ENCODE assay signal across 8 mouse cellular contexts in genomic region chr9:124118489-124118888, GRCm38 (mm10). TPM values are rescaled to one million over a fixed set of nuclear protein-coding genes. Genes with fewer than 3 reads are reported as not detected.
DNase-seq lines count a peak whose midpoint lies in the region; ATAC-seq and TF ChIP-seq lines count a peak whose summit lies in the region.

No protein-coding gene starts in this region.

- no peak overlapping the region for H3K9ac ChIP-seq in kidney, postnatal 0 days (ENCODE audit: low read depth, low read length)
- no peak overlapping the region for H3K9ac ChIP-seq in kidney, embryonic 15.5 days
- no peak overlapping the region for H3K9ac ChIP-seq in liver, adult 2 months (ENCODE audit: low read depth, low read length)

- no peaks in the 10 kb centered on the region for H3K9me3 ChIP-seq in kidney, postnatal 0 days (replicated peaks; ENCODE audit: low read length)
- H3K9me3 ChIP-seq in kidney, embryonic 15.5 days (replicated peaks) = no peaks in the 10 kb centered on the region
- no peaks in the 10 kb centered on the region for H3K9me3 ChIP-seq in embryonic facial prominence, embryonic 10.5 days

- no peak overlapping the region for H3K4me2 ChIP-seq in kidney, postnatal 0 days (ENCODE audit: low read length)
- H3K4me2 ChIP-seq in kidney, embryonic 15.5 days = no peak overlapping the region

- H3K4me1 ChIP-seq in kidney, postnatal 0 days (replicated peaks; ENCODE audit: insufficient read depth, low read length) = no peaks in the 10 kb centered on the region
- H3K4me1 ChIP-seq in kidney, embryonic 15.5 days = no peaks in the 10 kb centered on the region
- H3K4me1 ChIP-seq in liver, adult 2 months (ENCODE audit: control insufficient read depth, insufficient read depth, low read length) = no peaks in the 10 kb centered on the region
- no peaks in the 10 kb centered on the region for H3K4me1 ChIP-seq in small intestine, adult 2 months (ENCODE audit: control insufficient read depth, insufficient read depth, insufficient read length, low read length)
- no peaks in the 10 kb centered on the region for H3K4me1 ChIP-seq in embryonic facial prominence, embryonic 10.5 days

- WGBS in kidney, postnatal 0 days = 80% methylated on average over 1 of the region's 1 CpGs
- WGBS in kidney, embryonic 15.5 days = 92% methylated on average over 1 of the region's 1 CpGs
- WGBS in liver, adult 2 months = 81% methylated on average over 1 of the region's 1 CpGs
- 90% methylated on average over 1 of the region's 1 CpGs for whole genome bisulfite sequencing in small intestine, adult 2 months
- 96% methylated on average over 1 of the region's 1 CpGs for WGBS in embryonic facial prominence, embryonic 10.5 days

- H3K27ac ChIP-seq in kidney, postnatal 0 days = no peak overlapping the region
- H3K27ac ChIP-seq in kidney, embryonic 15.5 days = no peak overlapping the region
- H3K27ac ChIP-seq in liver, adult 2 months (replicated peaks; ENCODE audit: insufficient read depth, low read depth, low read length) = no peak overlapping the region
- H3K27ac ChIP-seq in small intestine, adult 2 months (ENCODE audit: insufficient read depth, low read depth, low read length) = no peak overlapping the region
- no peak overlapping the region for H3K27ac ChIP-seq in embryonic facial prominence, embryonic 10.5 days (replicated peaks)

- no peak for TF ChIP-seq POLR2A in liver, adult 2 months (IDR thresholded peaks at IDR 0.05; ENCODE audit: extremely low read depth, insufficient read depth, low read length)
- TF ChIP-seq POLR2A in small intestine, adult 2 months (IDR thresholded peaks at IDR 0.05; ENCODE audit: low read depth, low read length) = no peak

- H3K79me2 ChIP-seq in liver, adult 2 months (ENCODE audit: control insufficient read depth, insufficient read depth, low read length) = no peaks in the 10 kb centered on the region

- no peaks in the 10 kb centered on the region for H3K36me3 ChIP-seq in kidney, postnatal 0 days (ENCODE audit: insufficient read depth, low read length)
- H3K36me3 ChIP-seq in kidney, embryonic 15.5 days = no peaks in the 10 kb centered on the region
- no peaks in the 10 kb centered on the region for H3K36me3 ChIP-seq in liver, adult 2 months (ENCODE audit: control insufficient read depth, insufficient read depth, low read length)
- H3K36me3 ChIP-seq in small intestine, adult 2 months (ENCODE audit: control insufficient read depth, insufficient read depth, low read length) = no peaks in the 10 kb centered on the region
- no peaks in the 10 kb centered on the region for H3K36me3 ChIP-seq in embryonic facial prominence, embryonic 10.5 days (replicated peaks)

- TF ChIP-seq CTCF in kidney, postnatal 0 days (IDR thresholded peaks at IDR 0.05; ENCODE audit: low read depth) = peak; percentile 59
- peak; percentile 47 for TF ChIP-seq CTCF in liver, adult 2 months (IDR thresholded peaks at IDR 0.05; ENCODE audit: low read depth, low read length)
- TF ChIP-seq CTCF in small intestine, adult 2 months (IDR thresholded peaks at IDR 0.05; ENCODE audit: extremely low read depth, insufficient read length, insufficient replicate concordance, low read depth, low read length) = peak; percentile 56; the same call in 1 of the 2 replicates

- no peaks in the 10 kb centered on the region for H3K27me3 ChIP-seq in kidney, postnatal 0 days (ENCODE audit: insufficient read depth, low read length)
- no peaks in the 10 kb centered on the region for H3K27me3 ChIP-seq in kidney, embryonic 15.5 days
- H3K27me3 ChIP-seq in liver, adult 2 months (ENCODE audit: control insufficient read depth, insufficient read depth, low read length) = no peaks in the 10 kb centered on the region
- peaks cover 2% of the 10 kb centered on the region; the same call in 1 of the 2 replicates for H3K27me3 ChIP-seq in small intestine, adult 2 months (ENCODE audit: control insufficient read depth, insufficient read depth, low read length)
- no peaks in the 10 kb centered on the region for H3K27me3 ChIP-seq in embryonic facial prominence, embryonic 10.5 days (replicated peaks; ENCODE audit: low read depth, poor library complexity, severe bottlenecking)

- ATAC-seq in kidney, postnatal 0 days (replicated peaks; ENCODE audit: low FRiP score, low read depth) = no peak
- ATAC-seq in kidney, embryonic 15.5 days (replicated peaks; ENCODE audit: low FRiP score) = no peak

- H3K4me3 ChIP-seq in kidney, postnatal 0 days (replicated peaks; ENCODE audit: low read depth, low read length) = no peak overlapping the region
- no peak overlapping the region for H3K4me3 ChIP-seq in kidney, embryonic 15.5 days (replicated peaks)
- H3K4me3 ChIP-seq in liver, adult 2 months (ENCODE audit: insufficient read depth, low read depth, low read length) = no peak overlapping the region
- no peak overlapping the region for H3K4me3 ChIP-seq in small intestine, adult 2 months (ENCODE audit: low read depth, low read length)
- no peak overlapping the region for H3K4me3 ChIP-seq in embryonic facial prominence, embryonic 10.5 days

- DNase-seq in kidney, postnatal 0 days (ENCODE audit: low spot score) = peak; percentile 36
- peak; percentile 3 for DNase-seq in NIH3T3 (ENCODE audit: low read depth)
- no peak for DNase-seq in liver, adult 2 months (ENCODE audit: extremely low read depth, low read depth, low spot score)
- DNase-seq in embryonic facial prominence, embryonic 10.5 days (ENCODE audit: low spot score) = no peak
- DNase-seq in embryo, embryonic 9.5 days (ENCODE audit: extremely low spot score) = no peak
- no peak for DNase-seq in ovary, postnatal 14 days (ENCODE audit: low spot score)

RNA-seq across cellular contexts. Expression of gene Ccr5, which starts 2.9 kb away (rescaled TPM):
- 1.0 TPM in 2 replicates for polyA plus RNA-seq in kidney, postnatal 0 days (2015; fragmentation: Nextera tagmentation; extraction: Ambion mirVana)
- 0.18 and 0.65 TPM in 2 replicates for polyA plus RNA-seq in kidney, embryonic 15.5 days (2015; fragmentation: Nextera tagmentation; extraction: Ambion mirVana)
- 1.6 and 2.2 TPM in 2 replicates for total RNA-seq in liver, adult 2 months (2014; rRNA removed)
- polyA plus RNA-seq in liver, adult 2 months (2012; rRNA removed) = 1.0 and 2.0 TPM in 2 replicates
- 0.09 and 0.10 TPM in 2 replicates for polyA plus RNA-seq in small intestine, adult 2 months (2012; rRNA removed)
- 0.42 TPM in 1 of 2 replicates, not detected in the other for polyA plus RNA-seq in embryonic facial prominence, embryonic 10.5 days (2016; fragmentation: Nextera tagmentation; extraction: Ambion mirVana)

RNA-seq across cellular contexts. Expression of gene Ccr2, which starts 16.7 kb away (rescaled TPM):
- polyA plus RNA-seq in kidney, postnatal 0 days (2015; fragmentation: Nextera tagmentation; extraction: Ambion mirVana) = 1.0 and 1.2 TPM in 2 replicates
- 2.2 and 2.6 TPM in 2 replicates for polyA plus RNA-seq in kidney, embryonic 15.5 days (2015; fragmentation: Nextera tagmentation; extraction: Ambion mirVana)
- total RNA-seq in liver, adult 2 months (2014; rRNA removed) = 1.2 and 1.7 TPM in 2 replicates
- 0.40 and 0.43 TPM in 2 replicates for polyA plus RNA-seq in liver, adult 2 months (2012; rRNA removed)
- 0.14 and 0.18 TPM in 2 replicates for polyA plus RNA-seq in small intestine, adult 2 months (2012; rRNA removed)
- 0.13 and 0.30 TPM in 2 replicates for polyA plus RNA-seq in embryonic facial prominence, embryonic 10.5 days (2016; fragmentation: Nextera tagmentation; extraction: Ambion mirVana)

Comparison
In these comparisons a context has a peak if more than half of its experiments do, and no peak if none do; other contexts are left out.
1. DNase-seq: peak in kidney, postnatal 0 days (single experiment) and NIH3T3 (single experiment); none in liver, adult 2 months (single experiment), embryonic facial prominence, embryonic 10.5 days (single experiment), embryo, embryonic 9.5 days (single experiment) and ovary, postnatal 14 days (single experiment).
2. Peak in every context shown above with its lines, with median percentiles within 50 percentile points of each other: CTCF ChIP-seq.